Mouse (Mus musculus) skeletal muscle tissue, adult 2 months (tissue): ENCODE measurements around the gene Tspan5.
A peak's percentile ranks its signal among the peaks of the same experiment; 100 is the strongest.

Source experiments
- DNase-seq: peaks from one replicate; pipeline ENCODE4 v3.0.0-alpha.2; 2012; ENCODE audit warnings: low read depth, low spot score

Gene Tspan5

DNA sequence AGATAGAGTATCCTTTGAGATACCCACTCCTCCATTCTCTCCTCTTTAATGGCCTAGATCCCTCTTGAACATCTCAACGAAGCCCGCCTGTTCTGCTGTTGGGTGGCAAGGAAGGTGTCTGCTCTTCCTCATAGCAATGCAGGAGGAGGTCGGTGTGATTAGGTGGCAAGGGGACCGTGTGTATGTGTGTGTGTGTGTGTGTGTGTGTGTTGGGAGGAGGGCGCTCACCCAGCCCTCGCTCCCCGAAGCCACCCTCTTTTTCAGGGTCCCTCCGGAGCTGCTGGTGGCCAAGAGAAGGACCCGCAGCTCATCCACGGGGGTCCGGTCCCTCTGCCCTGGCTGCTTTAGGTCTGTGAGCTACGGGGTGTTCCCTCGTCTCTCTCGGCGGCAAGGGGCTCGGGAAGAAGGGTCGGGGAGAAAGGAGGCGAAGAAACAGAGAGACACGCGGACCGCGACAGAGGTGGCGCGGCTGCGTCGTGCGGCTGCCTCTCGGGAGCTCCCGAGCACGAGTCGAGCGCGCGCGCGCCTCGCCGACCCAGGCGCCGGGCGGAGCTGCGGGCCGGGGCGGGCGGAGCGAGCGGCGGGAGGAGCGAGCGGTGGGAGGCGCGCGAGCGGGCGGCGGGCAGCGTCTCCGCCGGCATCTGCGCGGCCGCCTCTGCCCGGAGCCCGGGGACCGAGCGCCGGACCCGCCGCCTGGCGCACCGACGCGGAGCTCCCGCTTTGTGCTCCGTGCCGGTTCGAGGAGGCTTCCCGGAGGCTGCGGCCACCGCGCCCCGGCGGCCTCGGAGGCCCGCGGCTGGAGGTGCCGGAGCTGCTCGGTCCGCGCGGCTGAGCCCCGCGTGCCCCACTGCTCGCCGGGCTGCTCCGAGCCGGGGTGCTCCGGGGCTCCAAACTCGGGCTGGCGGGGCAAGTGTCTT, at the start of gene Tspan5:
Gene Tspan5 (plus strand): TSS at position 547 of the 917 bp plus-strand sequence.
- no peak for DNase-seq

DNA sequence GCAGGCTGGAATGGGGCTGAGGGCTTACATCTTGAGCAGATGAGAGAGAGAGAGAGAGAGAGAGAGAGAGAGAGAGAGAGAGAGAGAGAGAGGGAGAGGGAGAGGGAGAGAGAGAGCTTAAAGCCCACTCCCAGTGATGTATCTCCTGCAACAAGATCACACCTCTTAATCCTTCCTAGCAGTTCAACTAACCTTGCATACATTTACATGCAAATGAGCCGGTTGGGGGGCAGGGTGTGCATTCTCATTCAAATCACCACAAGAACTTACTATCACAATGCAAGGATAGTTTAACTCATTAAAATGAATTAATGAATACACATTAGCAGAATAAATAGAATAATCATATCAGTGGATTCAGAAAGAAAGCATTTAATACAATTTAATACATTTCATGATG, 49.7 kb upstream of the Tspan5 start:
- no peak for DNase-seq

DNA sequence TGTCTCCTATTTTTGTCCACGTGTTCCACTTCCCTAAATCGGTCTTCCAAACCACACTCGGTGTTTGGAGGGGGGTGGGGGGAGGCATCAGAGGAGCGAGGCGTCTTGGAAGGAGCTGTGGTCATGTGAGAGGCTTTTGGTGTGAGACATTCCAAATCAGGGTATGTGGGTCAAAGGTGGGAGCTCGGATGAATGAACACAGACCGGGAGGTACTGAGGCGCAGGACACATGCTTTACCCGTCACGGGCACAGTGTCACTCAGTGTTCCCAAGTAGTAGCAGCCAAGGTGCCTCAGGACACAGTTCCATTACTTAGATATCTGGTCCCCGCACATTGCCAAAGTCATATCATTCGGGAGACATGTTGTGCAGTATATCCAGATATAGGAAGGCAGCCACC, 38.6 kb upstream of the Tspan5 start:
- no peak for DNase-seq

DNA sequence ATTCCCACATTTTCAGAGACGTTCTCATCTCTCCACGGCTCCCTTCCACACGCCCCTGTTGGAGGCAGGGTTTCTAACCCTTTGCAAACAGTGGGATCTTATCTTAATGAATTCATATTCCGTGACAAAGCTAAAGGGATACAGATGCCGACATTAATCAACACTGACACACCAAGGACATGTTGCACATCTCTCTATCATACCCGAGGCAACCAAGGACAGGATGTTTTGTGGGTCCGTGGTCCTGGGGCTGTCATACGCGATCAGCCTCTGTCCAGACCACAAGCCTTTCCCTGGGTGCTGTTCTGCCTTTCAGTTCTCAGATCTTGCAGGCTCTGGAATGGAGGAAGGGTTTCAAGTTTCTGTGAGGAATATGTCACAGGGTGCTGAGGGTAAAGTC, 37.5 kb upstream of the Tspan5 start:
- DNase-seq: no peak

DNA sequence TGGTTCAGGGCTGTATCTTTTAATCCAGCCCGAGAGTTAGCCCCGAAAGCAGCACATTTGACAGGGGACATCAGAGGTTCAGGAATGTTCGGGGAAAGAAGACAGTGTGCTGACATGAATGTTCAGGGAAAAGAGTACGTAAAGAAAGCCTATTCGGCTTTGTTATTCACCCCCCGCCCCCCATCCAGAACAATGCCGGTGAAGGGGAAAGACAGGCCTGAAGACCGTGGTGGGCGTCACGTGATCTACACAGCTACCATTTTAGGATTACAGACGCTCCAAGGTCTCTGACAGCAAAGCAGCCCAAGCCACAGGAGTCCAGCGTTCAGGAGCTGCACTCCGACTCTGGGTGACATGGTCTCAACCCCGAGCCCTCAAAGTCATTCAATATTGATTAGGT, 36.1 kb upstream of the Tspan5 start:
- DNase-seq: no peak

DNA sequence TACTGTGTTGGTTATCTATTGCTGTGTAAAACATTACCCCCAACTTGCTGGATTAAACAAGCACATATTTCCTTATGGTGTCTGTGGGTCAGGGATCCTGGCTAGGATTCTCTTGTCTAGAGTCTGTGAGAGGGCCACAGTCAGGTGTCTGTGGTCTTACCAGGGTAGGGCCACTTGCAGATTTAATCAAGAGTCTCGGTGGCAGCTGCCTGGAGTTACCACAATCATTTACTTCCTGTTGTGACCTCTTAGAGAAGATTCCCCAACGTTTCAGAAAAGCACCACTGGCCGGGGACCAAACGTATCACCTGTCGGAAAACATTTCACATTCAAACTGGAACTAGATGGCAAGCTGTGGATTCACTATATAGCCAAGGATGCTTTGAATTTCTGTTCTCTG, 32.8 kb upstream of the Tspan5 start:
- no peak for DNase-seq

DNA sequence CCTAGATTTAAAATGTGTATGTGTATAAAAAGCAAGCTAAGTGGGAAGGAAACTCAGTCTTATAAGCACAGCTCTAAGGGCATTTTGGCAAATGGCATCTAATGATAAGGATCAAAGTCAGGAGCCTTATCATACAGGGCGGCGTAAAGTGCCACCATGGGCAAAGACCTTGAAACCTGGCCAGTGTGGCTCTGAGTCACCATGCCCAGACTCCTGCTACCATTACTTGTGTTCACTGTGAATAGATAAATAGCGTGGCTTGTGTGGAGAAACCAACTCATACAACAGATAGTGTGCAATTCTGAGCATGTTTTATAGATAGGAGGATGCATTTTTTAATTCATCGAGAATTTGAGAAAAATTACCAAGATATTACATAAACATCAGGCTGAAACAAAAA, 30.0 kb upstream of the Tspan5 start:
- DNase-seq: no peak

DNA sequence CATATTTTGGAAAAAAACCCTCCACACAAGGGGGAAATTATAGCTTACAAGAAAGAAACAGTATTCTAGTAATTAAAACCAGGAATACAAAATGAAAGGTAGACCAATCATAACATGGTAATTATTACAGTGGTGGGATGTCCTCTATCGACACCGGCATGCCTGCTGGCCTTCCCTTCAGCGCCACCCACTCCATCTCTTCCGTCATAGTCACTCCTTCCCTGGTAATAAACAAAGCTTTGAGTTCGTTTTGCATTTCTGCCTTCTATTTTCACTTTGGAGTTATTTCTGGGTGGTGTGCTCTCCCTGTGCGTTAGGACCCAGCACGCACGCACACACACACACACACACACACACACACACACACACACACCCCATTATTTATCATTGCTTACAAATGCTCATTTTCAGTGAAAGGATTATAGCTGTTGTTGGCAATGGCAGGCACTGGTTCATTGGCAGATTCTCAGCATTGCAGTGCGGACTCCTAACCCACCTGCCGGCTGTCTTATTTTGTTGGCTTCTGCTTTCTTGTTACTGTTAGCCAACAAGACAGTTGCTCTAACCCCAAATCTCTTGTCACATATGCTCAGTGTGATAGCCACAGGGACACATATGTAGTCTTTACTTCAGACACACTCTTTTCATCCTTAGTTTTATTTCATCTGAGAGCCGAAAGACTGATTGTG, 29.4 kb upstream of the Tspan5 start:
- DNase-seq: no peak

DNA sequence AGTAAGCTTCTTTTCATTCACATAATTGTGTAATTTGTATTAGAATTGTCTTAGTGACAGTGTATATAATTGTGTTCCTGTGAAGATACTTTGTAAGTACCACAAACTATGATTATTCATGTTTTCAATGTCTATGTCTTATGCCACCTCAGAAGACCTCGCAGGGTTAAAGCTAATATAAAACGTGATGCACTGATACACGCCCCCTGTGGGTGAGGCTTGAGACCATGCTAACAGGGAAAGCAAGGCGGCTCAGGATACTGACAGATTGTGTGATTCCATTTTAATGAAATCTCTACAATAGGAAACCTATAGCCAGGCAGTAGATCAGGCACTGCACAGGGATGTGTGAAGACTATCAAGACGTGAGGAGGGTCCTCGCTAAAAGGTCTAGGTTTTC, 28.9 kb upstream of the Tspan5 start:
- DNase-seq: no peak

DNA sequence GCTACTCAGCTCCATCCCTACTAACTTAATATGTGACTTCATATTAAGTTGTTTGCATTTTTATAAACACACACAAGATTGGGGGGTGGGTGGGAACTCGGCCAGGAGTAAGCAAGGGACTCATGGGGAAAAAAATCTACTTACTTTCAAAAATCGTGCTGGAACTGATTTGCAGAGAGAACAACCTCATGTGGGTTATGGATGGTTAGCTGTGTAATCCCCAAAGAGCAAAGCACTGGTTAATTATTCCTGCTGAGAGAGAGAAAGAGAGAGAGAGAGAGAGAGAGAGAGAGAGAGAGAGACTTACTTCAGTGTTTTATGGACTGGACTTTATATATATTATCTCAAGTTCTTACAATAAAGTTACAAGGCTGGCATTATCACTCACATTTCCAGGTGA, 27.2 kb upstream of the Tspan5 start:
- no peak for DNase-seq

DNA sequence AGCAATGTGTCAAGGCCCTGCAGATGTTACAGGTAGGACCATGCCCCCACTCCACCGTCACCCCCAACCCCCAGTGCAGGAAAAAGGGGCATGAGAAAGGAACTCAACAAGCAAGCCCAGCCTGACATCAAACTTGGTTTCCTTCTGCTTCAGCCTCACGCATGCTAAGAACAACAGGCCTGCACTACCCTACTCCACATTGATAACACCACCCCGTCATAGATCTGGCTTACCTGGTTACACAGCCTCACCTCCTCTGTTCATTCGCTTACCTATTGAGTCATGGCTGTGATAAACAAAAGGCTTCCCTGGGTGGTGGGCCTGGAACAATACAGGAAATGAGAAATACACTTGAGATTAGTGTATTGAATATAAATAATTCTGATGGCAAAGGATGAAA, 26.8 kb upstream of the Tspan5 start:
- no peak for DNase-seq

DNA sequence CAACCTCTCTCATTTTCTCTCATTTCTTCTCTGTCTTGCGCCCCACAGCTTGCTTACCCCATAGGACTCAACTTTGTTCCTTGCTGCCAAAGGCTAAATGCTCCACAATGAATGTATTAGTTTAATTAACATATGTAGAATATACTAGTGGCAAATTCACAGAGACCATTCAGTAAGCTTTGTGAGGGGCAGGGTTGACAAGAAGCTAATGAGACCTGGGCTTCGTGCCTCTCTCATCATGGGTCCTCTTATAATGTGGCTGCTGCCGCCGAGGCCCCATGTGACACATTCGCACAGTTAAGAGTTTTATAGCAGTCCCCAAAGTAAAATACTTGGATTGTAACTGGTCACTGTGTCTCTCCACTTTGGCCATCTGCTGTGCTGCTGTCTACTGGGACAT, 25.0 kb upstream of the Tspan5 start:
- DNase-seq: no peak

DNA sequence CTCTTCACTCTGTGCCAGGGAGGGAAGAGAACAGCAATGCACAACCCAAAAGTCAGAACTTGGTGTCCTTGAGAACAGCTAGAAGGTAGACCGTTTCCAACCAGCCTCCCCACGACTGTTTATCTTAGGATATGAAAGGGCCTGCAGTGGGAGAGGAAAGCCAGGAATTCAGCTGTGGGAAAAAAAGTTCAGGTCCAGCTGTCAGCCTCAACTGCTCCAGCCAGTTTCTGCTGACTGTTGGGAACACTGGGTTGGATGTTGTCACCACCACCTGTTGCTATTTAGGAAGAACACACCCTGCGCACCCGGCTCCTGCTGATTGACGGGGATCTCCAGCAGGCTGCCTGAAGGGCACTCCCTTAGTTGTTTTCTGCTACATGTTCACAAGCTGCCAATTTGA, 19.8 kb upstream of the Tspan5 start:
- DNase-seq: no peak

DNA sequence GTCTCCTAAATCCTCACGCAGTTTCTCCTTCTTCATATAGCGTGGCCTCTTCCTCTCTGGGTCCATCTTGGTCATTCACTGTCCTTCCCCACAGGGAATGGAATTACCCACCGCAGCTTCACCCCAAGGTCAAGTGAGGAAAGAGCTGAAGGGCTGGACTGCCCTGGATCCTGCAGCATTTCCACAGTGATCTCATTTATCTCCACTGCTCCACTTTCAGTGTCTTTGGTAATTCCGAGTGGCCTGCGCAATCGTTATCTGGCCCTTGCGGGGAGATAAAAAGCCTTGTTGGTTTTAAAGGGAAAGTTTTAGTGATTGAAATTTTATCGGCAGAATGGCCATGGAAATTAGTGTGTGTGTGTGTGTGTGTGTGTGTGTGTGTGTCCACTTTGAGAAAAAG, 14.4 kb upstream of the Tspan5 start:
- DNase-seq: no peak

DNA sequence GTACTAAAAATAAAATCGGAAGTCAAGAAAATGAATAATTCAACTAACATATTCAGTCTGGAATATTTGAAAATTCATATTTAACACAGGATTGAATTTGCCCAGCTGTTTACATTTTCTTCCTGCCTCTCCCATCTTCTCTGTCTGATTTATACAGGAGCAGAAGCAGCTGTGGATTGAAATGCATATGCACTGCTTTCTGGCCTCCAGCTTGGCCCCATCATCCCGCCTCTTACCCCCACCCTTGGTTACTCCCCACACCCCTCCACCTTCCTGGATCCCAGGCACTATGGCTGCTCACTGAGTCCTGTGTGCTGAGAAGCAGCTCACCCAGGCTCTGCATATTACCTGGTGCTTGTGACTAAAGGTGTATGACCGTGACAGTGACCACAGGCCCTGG, 13.2 kb upstream of the Tspan5 start:
- no peak for DNase-seq

DNA sequence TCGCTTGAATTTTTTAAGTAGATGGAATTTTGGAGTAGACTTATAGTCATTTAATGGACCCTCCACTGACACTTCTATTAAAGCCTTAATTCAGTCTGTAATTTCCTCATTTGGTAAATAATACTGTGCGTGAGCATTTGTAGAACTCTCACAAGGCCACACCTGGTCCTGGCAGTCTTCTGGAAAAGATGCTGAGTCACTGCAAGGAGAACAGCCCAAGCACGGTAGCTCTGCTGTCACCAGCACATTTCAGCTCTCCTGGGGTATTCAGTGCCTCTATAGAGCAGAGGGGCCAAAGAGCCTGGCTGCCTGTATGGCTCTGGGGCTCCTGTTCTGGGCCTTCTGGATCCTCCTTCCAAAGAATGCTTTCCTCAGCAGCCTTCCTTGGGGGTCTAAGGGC, 11.2 kb upstream of the Tspan5 start:
- no peak for DNase-seq

DNA sequence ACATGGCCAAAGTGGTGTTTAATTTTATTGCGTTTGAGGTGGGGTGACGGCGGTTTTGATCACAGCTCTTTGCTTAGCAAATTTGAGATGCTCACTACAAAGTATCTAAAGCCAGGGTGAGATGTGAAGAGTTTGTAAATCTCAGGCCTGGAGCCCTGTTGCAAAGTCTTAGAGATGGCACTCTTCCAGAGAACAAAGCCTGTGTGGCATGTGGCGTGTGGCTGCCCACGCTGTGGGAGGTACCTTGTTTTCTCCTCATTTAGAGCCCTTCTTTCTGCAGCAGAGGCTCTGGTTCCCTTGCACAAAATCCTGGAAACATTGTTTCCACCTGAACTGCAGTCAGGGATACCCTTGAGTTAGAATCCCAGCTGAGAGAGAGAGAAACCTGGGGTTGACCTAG, 6.2 kb upstream of the Tspan5 start:
- no peak for DNase-seq

DNA sequence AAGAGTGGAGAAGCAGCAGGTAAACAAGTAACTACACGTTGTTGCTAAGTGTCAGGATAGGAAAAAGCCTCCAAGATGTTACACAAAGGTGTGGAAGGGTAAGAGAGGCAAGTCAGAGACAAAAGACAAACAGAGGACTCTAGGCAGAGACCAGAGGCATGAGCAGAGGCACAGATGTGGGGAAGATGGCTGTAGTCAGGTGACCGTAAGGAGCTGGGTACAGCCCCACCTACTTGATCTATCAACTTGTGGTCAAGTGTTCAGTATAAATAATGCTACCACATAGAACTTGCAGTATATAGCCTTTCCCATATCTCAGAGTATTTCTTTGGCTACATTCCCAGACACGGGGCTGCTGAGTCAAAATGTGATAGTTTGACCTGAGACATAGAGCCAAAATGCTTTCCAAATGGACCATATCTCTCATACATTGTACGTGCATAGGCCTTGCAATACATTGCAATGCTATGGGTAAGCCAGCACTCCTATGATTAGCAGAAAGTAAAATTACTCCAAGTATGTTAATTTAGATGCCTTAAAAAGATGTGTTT, 2.8 kb upstream of the Tspan5 start:
- no peak for DNase-seq

DNA sequence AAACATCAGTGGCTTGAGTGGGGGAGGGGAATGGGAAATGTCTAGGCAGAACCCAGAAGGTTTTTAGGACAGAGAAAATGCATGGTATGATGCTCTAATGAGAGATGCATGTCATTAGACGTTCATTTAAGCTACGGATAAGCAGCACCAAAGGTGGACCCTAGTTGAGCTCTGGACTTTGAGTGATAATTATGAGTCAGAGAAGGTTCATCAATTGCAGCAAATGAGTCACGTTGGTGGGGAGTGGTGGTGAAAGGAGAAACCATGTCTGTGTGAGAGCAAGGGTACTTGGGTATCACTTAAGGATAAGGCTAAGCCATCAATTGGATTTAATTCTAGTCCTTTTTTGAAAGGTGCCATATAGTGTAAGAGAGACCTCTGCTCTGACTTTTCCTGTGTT, 1.7 kb upstream of the Tspan5 start:
- no peak for DNase-seq

DNA sequence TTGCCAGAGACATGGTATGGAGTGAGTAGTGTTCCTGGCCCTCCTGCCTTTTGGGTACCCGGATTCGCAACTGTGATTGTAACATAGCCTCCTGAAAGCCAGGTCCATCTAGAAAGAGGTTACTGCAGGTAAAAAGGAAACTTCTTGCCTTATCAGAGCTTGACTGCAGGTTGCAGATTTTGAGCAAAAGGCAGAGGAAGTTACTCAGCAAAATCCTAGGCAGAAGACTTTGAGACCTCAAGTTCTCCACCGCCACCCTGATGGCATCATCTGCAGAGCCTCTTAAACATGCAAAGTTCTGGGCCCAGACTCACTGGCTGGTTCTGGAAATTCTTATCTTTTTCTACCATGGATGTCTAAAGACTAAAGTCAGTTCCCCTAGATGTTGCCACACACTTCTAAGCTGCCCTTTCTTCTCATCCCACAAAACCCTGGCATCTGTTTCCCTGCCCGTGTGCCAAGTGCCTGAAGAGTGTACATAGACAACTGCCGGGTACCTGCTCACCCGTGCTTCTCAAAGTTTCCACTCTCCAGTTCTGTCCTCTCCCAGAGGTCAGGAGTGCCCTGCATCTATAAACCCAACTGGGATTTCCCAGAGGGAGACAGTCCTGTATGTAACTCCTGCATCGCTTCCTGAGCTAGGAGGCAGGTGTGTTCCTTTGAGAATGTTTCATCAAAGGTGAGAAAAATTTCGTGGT, 1.0 kb upstream of the Tspan5 start:
- no peak for DNase-seq

DNA sequence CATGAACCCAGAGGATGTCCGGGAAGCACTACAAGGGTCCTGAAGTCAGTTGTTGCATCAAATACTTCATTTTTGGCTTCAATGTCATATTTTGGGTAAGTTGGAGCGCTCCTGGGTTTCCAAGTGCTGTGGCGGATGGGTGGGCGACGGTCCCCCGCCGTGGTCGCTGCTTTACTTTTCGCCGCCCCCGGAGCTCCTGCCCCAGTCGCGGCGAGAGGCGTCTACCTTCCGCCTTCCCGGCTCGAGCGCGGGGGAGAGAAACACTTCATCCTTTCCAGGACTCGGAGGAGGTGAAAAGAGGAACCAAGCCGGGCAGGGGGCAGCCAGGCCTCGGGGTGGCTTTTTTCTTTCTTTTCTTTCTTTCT, 553 bp downstream of the Tspan5 start:
- DNase-seq: no peak

DNA sequence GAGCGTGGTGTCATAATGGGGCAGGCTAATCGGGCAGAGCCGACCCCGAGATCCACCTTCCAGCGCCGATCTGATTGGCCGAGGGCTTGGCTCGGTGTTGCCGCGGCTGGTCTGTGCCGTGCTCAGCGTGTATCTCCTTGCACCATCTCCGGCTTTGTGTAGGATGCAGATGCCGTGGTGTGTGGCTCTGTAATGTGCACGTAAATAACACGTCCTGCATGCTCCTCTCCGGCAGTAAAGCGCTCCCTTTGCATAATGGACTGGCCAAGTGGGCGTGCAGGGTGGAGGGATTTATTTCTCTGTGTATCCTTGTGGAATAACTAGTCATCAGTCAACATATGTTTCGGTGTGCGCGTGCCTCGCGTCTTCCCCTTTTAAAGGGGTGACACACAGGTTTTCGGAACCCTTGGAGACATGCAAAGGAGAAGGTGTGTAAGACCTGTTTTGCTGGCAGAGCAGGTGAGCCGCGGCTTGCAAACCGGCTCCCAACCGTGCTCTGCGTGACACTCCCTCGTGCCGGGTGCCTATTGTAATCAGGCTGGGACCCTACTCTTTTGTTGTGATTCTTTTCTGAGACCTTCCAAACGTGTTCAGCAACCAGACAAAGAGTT, 1.2 kb downstream of the Tspan5 start:
- peak; percentile 50 for DNase-seq
